Mouse (Mus musculus) adrenal gland, adult 2 months (tissue): ENCODE results near the gene Cd247. TPM values are rescaled to one million over a fixed set of nuclear protein-coding genes. Genes with fewer than 3 reads are reported as not detected.
A peak's percentile ranks its signal among the peaks of the same experiment; 100 is the strongest.

ENCODE experiments used
- DNase-seq: peaks from one replicate; pipeline ENCODE4 v3.0.0; 2021
- polyA plus RNA-seq: library from polyadenylated mRNA; depleted of rRNA; stranded (reverse); fragments of >200 nt; gene quantifications from 2 replicates; pipeline ENCODE4 v1.2.3, GENCODE M21; 2012
- total RNA-seq, 2 experiments: library from RNA; stranded (reverse); gene quantifications; 2 replicates each; pipeline ENCODE4 v1.2.3; 2021

The Cd247 gene
- total and polyA plus RNA-seq, 3 experiments: 0.35 to 1.9 (median 0.45) TPM

DNA sequence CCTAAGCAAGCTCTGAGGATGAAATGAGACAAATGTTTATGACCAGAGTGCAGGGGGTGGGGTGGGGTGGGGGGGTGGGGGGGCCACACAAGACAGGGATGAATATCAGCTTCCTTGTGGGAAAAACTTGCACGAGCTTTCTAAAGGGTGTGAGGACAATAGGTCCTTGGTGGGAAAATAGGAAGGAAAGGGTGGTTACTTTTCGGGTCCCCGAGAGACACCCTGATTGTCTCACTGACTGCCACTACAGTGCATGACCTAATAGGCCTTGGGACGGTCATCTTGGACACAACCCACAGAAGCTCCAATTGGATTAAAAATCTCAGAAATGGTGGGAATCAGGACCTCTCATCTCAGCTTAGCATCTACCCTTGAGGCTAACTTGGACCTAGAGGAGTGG, 30.7 kb downstream of the Cd247 start:
- no peak for DNase-seq

DNA sequence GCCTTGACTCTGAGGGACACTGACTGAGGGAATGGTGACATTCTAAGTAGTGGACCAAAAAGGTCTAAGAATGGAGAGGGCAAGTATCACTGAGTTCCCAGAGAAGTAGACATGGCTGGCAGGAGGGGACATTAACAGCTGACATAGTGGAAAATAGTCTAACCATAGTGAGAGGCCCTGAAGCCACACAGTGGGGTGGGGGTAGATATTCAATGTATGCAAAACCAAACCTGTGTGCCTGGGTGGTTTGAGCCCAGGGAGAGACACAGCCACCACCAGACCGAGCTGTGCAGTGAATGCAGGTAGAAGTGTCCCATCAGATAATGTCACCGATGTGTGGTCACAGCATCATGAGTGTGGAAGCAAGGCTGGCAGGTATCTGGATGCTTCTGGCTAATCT, 33.5 kb downstream of the Cd247 start:
- no peak for DNase-seq

DNA sequence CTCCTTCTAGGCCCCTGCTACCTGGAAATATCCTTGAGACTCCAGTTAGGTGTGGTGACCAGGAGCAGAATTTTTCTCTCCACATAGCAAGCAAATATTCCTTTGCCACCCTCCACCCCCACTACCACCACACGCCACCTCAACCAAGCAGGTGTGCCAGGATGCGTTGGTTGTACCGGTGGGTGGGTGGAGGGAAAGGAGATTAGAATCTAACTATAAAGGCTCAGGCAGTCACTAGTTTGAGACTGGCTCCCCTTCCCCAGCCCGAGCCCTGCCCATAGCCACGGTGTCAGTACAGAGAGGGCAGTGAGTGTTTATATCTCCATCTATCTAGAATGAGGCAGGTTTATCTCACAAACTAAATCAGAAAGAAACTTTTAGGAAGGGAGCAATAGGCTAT, 39.7 kb downstream of the Cd247 start:
- no peak for DNase-seq

DNA sequence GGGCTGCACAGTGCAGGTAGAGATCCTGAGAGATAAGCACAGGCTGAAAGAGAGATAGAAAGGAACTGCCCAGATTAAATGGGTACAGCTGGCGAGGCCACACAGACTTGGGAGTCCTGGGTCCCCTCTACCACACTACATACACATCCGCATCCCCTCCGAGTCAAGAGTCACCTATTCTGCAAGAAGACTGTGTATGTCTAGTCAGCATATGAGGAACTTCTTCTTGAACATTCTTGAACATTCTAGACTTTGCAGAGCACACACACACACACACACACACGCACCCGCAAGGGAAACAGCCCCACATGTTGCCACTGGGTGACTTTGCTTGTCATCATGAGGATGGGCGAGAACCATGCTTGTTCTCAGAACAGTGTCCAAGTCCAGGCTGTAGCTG, 40.1 kb downstream of the Cd247 start:
- DNase-seq: no peak

DNA sequence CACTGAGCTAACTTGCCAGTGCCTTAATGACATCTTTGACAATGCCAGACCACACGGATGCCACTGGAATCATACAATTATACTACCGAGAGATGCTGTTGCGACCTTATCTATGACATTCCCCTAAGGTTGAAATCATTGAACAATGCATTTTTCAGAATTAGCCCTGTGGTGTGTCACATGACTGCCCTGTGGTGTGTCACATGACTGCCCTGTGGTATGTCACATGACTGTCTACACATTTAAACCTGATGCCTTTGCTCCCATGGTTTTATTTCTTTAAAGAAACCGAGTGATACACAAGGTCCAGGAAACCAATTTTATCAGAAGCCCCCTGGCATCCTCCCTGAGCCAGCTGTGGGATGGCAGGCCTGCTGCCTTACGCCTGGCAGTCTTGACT, 41.4 kb downstream of the Cd247 start:
- DNase-seq: no peak

DNA sequence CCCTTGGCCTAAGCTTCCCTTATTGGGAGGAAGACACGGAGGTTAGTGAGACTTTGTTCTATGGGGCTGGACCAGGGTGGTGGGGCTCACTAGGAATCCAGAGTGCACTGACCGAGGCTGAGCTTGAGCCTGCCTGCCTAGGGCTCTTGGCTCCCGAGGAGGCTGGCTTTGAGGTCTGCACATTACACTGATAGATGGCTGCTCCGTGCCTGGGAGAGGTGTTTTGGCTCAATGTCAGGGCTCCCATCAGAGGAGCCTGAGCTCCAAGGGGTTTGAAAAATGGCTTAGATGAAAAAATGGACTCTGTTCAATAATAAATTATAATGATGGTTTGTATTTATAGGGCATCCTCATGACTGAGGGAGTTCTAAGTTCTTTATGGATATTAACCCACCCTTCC, 44.8 kb downstream of the Cd247 start:
- DNase-seq: no peak

DNA sequence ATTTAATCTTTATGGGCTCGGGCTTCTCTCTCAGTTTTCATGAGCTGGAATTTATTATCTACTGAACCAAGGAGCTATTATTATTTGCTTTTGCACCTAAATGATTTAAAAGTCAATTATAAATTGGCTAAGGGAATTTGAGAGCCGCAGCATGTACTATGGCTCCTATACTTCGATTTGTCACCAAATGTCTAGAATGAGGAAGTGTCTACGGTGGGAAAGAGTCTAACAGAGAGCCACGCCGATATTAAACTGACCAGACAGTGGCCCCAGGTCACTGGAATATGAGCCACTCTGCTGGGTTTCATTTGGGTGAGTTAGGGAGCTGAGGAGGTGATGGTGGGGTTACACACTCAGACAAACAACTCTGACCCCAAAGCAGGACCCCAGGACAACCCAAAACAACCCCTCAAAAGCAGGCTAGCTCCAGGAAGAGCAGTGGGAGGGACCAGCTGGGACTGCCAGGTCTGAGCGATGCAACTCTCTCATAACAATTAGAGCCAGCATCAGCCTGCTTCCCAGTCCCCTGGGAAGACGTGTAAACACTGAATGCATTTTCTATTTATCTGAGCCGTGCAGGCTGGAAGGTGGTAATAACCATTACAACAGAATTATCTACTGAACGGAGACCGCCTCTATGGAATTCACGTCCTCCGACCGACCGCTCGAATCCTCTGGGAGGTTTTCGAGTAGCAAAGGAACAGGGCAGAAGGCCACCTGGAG, 45.6 kb downstream of the Cd247 start:
- no peak for DNase-seq

DNA sequence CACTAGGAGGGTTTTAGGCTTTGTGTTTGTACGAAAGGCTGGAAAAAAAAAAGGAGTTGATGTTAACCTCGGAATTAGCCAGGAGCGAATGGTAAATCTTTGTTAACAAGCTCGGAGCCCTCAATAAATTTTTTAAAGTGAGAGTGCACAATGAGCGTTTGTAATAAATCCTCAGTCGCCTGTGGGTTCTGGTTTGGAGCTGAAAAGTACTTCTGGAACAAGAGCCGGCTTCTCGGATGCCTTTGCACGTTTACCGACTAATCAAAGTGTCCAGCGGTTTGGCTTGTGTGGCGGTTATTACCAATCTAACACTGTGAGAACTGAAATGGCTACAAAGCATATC, 46.1 kb downstream of the Cd247 start:
- no peak for DNase-seq

DNA sequence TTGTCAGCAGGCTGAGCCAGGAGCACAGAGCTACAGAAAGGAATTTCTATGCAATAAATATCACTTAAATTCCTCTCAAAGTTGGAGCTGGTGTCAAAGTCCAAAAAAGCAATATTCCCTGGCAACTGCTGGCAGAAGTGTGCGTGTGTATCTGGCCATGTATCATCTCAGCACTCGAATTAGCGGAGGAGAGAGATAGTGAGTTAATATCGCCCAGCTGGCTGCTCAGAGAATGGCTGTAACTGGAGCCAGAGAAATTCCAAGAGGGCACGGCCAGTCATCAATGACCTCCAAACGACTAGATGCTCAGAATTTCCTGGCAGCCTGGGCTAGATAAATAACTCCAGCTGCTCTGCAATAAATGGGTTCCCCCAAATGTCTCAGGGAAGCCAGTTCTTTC, 48.0 kb downstream of the Cd247 start:
- DNase-seq: peak; percentile 61

DNA sequence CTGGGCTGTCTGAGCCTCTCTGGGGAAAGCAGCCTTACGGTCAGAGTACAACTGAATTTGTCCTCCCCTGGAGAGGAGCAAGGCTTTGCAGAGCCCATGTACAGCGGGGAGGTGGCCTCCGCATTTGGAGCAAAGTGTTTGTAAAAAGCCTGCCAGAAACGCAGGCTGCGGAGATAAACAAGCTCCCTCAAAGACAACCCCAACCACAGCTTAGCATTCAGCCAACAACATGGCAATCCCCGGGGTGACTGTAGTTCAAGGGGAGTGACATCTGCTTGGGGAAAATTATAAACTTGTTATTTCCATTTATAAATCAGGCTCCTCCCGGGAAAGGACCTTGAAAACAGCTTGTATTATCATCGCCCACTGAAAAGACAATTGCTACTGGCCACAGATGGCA, 49.1 kb downstream of the Cd247 start:
- DNase-seq: no peak

DNA sequence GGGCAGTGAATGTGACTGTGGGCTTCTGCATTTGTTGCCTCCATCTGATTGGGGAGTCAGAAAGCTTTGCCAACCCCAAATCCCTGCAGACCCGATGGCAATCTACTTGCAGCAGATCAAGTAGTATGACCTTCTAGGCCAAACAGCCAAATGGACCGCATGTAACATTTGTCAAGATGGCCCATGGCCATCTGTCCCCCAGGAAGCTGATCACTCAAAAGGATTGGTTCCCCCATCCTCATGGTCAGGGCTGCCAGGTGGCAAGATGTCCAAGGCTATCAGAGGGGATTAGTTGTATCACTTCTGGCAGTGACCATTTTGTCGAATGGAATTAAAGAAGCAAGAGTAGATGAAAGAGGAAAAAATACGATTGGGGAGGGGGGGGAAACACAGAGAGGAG, 50.7 kb downstream of the Cd247 start:
- DNase-seq: no peak

DNA sequence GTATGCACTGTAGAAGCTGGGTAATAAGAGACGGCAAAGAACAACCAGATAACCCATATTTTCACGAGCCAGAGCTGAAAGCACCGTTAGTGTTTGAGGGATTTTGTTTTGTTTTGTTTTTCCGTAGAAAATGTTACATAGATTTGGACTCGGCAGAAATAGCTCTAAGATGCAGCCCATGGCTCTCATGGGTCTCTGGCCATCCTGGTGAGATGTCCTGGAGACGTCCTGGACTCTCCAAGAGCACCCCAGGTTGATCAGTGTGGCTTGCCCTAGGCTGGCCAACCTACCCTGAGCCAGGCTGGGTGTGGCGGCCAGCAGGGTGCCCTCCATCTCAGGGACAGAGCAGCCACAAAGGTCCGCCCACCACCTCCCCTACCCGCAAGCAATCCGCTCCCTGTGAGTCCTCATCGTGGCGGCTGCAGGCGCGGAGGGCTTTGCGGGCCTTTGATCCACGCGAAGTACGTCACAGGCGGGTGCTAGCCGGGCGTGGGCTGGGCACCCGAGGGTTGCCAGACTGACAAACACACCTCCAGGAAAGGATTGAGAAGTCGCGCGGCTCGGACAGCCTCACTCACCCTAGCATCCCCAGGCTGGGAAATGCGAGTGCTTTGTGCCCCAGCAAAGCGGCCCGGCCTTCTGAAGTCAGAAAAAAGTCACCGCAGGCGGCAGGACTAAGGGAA, 52.2 kb downstream of the Cd247 start:
- peak; percentile 31 for DNase-seq

DNA sequence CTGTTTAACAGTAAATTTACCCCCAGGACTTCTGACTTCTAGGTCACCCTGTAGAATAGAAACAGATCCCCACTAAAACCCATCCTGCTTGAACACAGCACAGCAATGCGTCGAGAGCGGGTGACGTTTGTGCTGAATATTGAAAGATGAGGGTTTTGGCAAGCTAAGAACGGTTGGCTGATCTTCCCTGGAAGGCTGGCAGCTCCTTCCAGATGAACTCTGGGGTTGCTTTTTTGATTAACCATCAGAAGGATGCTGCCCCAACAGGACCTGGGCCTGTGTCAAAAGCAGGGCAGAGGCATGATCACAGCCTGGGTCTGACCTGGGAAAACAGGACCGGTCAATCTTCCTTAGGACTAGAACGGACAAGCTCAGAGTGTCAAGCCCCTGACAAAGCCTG, 53.7 kb downstream of the Cd247 start:
- DNase-seq: no peak

DNA sequence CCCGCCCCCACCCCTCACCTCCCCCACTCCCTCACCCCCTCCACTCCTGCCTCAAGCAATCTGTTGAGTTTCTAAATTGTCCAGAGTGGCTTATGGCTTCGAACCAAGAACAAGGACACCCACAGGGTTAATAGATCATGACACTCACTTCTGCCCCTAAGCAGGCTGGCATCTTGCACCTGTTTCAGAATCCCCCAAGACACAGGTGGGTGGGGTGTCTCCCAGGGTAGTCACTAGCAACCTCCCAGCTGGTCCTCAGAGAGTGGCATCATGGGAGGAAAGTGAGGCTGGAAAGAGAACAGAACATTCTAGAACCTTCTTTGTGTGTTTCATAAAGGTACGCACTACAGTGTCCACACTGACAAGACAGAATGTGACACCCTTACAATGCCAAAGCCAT, 55.1 kb downstream of the Cd247 start:
- DNase-seq: no peak

DNA sequence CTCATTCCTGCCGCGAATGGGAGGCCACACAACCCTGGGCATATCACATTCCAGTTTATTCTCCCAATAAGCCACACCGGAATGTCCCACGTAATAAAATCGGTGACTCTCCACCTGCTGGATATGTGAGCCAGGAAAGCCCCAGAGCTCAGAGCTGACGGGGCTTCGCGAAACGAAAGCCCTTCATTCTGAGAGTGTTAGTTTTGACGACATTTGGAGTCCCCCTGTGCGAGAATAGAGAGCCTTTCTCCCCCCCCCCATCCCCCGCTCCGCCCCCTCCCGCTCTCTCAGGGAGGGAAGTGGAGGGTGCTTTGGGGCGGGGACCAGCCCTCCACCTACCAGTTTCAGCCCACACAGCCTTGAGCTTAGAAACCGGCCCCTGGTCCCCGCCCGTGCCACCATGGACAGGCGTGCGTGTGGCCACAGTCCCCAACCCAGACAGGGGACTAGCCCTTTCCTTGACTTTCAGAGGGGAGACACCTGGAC, 56.0 kb downstream of the Cd247 start:
- DNase-seq: peak; percentile 28

DNA sequence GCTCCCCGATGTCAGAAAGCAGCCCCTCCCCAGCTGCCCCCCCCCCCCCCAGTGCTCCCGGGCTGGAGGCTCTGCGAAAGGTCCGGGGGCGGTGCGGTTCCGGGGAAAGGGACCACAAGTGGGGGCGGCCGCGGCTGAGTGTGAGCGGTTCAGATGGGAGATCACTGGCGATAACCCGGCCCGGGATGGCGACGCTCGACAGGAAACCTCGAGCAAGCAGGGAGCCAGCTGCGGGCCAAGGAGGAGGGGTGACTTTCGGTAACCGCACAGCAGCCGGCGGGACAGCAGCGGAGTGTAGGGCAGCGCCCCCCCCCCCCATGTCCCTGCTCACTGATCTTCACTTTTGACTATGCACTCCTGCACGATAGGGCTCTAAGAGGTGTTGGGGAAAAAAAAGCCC, 56.5 kb downstream of the Cd247 start:
- DNase-seq: peak; percentile 37

DNA sequence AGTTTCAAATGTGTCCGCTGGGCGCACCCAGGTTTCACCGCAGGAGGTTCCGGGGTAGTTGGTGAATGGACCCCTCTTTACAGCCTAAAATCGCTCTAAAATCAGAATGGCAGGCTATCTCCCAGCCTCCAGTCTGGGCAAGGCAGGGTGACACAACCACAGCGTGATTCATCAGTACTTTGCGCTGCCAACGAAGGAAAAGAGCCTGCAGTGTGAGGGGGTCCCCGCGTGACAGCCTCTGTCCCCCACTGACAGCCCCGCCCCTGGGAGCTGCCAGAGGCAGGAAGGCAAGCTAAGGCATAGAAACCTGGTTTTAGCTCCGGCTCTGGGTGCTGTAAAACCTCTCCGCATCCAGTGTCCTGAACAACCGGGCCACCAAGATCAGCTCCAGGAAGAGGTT, 56.9 kb downstream of the Cd247 start:
- peak; percentile 64 for DNase-seq

DNA sequence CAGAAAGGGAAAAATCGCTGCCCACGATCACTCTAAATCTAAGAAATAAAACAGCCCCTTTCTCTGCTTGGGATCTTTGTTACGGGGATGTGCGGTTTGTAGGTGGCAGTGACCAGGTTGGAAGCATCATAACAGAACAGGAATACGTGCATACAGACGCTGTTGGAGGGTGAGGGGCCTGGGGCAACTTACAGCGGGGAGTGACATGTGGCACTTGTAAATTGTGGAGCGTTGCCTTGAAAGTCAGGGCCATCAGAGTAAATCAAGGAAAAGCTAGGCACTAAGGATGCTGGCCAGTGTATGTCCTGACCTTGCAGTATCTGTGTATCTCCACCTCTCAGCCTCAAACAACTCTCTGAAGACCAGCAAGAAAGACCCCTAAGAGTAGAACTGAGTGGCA, 59.9 kb downstream of the Cd247 start:
- DNase-seq: no peak

DNA sequence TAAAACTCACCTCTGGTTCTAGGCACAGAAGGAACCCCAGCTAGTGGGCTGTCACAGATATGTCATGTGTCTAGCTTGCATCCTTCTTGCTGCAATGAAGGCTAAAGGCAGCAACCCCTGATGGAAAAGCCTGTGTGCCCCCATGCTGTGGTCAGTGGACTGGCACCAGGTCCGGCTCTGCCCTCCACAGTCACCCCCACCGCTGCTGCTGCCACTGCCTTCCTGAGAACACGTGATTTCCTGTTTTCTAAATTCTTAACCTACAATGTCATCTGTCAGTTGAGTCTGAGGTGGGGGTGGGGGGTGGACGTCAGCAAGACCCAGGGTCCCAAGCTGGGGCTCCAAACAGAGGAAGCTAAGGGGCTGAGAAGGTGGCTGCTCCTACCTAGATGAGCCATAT, 60.4 kb downstream of the Cd247 start:
- no peak for DNase-seq

DNA sequence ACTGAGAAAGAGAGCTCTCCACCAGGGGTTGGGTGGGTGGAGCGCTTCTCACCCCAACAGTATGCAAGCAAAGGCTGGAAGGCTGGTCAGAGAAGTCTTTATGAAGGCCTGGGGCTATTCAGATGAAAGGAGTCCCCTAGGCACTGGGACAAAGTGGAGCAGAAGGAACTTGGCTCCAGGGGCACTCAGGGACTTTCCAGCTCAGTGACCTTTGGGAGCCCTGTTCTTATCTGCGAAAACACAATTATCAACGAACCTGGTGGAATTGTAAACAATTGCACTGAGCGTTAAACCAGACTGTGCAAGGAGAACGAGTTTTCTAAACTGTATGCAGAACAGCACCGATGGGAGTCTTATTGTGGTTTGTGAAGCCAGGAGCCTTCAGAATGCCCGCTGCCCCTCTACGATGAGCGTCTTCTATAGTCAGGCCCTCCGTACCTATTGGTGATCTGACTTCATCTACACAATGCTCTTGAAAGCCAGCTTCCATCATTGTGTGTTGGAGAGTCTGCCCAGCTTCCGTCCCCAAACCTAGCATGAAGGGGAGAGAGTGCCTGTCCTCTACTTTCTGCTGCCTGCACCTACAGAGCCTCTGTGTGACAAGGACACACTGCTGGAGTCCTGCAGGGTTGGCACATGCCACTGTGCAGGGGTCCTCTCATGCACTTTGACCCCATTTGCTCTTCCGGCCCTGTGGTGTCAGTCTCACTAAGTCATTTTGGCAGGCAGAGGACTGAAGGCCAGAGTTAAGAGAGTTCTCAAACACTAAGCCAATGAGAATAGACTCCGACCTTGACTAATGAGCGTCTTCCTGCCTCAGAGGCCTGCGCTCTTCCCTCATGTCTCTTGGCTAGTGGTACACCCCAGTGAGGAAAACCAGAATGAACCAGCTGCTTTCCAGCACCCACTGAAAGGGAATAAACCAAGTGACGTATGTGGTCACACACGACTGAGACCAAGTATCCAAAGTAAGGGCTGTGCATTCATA, 61.3 kb downstream of the Cd247 start:
- no peak for DNase-seq

DNA sequence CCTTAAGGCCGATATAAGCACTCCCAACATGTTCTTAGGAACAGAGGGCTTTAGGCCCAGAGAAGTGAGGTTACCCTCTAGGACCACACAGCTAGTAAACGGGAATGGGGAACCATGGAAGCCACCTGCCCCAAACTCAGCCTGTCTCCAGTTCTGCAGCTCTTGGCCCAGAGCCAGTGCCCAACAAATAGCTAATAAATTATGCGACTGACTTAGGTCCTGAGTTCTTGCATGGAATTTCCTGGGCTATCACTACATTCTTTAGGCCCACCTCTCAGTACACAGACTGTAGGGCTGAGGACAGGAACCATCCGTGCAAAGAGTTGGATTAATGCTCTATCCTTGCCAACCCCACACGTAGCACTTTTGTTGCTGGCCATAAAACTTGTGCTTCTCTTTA, 63.6 kb downstream of the Cd247 start:
- no peak for DNase-seq

DNA sequence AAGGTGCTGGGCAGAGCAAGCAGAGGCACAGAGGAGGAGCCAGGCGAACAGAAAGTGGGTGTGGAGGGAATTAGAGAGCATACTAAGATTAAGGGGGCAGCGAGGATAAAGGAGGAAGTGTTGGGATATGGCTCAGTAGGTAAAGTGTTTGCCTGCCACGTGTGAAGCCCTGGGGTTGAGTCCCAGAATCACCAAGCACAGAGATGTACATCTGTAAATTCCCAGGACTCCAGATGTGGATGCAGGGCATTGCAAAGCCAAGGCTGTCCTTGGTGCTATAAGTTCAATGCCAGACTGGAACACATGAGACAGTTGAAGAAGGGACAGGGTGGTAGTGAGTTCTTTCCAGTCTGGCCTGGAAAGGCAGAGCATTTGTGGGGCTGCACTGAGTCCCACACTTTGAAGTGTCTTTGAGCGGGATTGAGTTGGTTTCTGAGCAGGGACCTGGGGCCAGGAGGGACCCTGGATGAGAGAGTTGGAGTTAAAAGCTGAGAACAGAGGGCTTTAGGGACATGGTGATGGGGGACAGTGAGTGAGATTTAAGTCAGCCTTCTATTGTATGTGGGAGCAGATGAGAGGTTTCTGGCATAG, 64.7 kb downstream of the Cd247 start:
- DNase-seq: no peak
